In genomic region chr11:4069664-4070063, GRCm38 (mm10) we compare ENCODE assay signal across 18 mouse cellular contexts. TPM values are rescaled to one million over a fixed set of nuclear protein-coding genes. Genes with fewer than 3 reads are reported as not detected.
DNase-seq lines count a peak whose midpoint lies in the region; ATAC-seq lines count a peak whose summit lies in the region.
"Had no signal": no experiment of that assay in that cellular context is flagged by ENCODE, and none has a peak within 500 bp of the region (broad histone marks: within the 10 kb centered on the region; RNA-seq: fewer than 3 reads in every experiment).

No protein-coding gene starts in this region.

- no peaks in the 10 kb centered on the region for H3K9me3 ChIP-seq in hindbrain, embryonic 13.5 days
- H3K9me3 ChIP-seq in hindbrain, embryonic 10.5 days = no peaks in the 10 kb centered on the region
- no peaks in the 10 kb centered on the region for H3K9me3 ChIP-seq in midbrain, embryonic 13.5 days
- H3K9me3 ChIP-seq in kidney, embryonic 16.5 days (ENCODE audit: low read length) = no peaks in the 10 kb centered on the region
- H3K9me3 ChIP-seq: heart, embryonic 13.5 days; limb, embryonic 15.5 days had no signal

- H3K9ac ChIP-seq in hindbrain, embryonic 13.5 days = 0 out of 2 replicates have a peak overlapping the region, but pooled peaks have one; percentile 1
- H3K9ac ChIP-seq in midbrain, embryonic 13.5 days (replicated peaks) = 0 out of 2 replicates have a peak overlapping the region, but pooled peaks have one; percentile 25
- no peak overlapping the region for H3K9ac ChIP-seq in kidney, embryonic 16.5 days (replicated peaks; ENCODE audit: low read length)
- H3K9ac ChIP-seq: heart, embryonic 13.5 days; limb, embryonic 15.5 days; liver, postnatal 0 days had no signal

- H3K4me3 ChIP-seq in hindbrain, embryonic 13.5 days = no peak overlapping the region
- no peak overlapping the region for H3K4me3 ChIP-seq in hindbrain, embryonic 10.5 days
- no peak overlapping the region for H3K4me3 ChIP-seq in midbrain, embryonic 13.5 days (replicated peaks)
- H3K4me3 ChIP-seq in kidney, embryonic 16.5 days (ENCODE audit: low read length) = no peak overlapping the region
- H3K4me3 ChIP-seq: heart, embryonic 13.5 days; limb, embryonic 15.5 days had no signal

- no peak overlapping the region for H3K4me2 ChIP-seq in hindbrain, embryonic 13.5 days
- no peak overlapping the region for H3K4me2 ChIP-seq in midbrain, embryonic 13.5 days (replicated peaks)
- no peak overlapping the region for H3K4me2 ChIP-seq in kidney, embryonic 16.5 days (replicated peaks; ENCODE audit: low read depth, low read length)
- H3K4me2 ChIP-seq: heart, embryonic 13.5 days; limb, embryonic 15.5 days had no signal

- no peak; the same call in 1 of the 2 replicates for ATAC-seq in hindbrain, embryonic 13.5 days (ENCODE audit: low FRiP score)
- peak; percentile 55 for ATAC-seq in midbrain, embryonic 13.5 days
- no peak for ATAC-seq in kidney, embryonic 16.5 days (ENCODE audit: low FRiP score, low TSS enrichment)
- ATAC-seq: liver, postnatal 0 days had no signal

- 0 out of 2 replicates have a peak, but pooled peaks cover 9% of the 10 kb centered on the region for H3K27me3 ChIP-seq in hindbrain, embryonic 13.5 days
- no peaks in the 10 kb centered on the region for H3K27me3 ChIP-seq in hindbrain, embryonic 10.5 days (ENCODE audit: insufficient read depth, poor library complexity, severe bottlenecking)
- no peaks in the 10 kb centered on the region for H3K27me3 ChIP-seq in midbrain, embryonic 13.5 days
- no peaks in the 10 kb centered on the region for H3K27me3 ChIP-seq in kidney, embryonic 16.5 days (ENCODE audit: insufficient read depth, low read length)
- H3K27me3 ChIP-seq: limb, embryonic 15.5 days had no signal

- WGBS in hindbrain, embryonic 13.5 days = 78% methylated on average over 1 of the region's 1 CpGs
- 79% methylated on average over 1 of the region's 1 CpGs for WGBS in hindbrain, embryonic 10.5 days
- WGBS in midbrain, embryonic 13.5 days = 74% methylated on average over 1 of the region's 1 CpGs
- WGBS in kidney, embryonic 16.5 days = 77% methylated on average over 1 of the region's 1 CpGs

- H3K27ac ChIP-seq in hindbrain, embryonic 13.5 days = no peak overlapping the region
- H3K27ac ChIP-seq in hindbrain, embryonic 10.5 days = no peak overlapping the region
- no peak overlapping the region for H3K27ac ChIP-seq in midbrain, embryonic 13.5 days
- no peak overlapping the region for H3K27ac ChIP-seq in kidney, embryonic 16.5 days (ENCODE audit: low read length)
- H3K27ac ChIP-seq: heart, embryonic 13.5 days; limb, embryonic 15.5 days had no signal

- DNase-seq in hindbrain, embryonic 10.5 days (ENCODE audit: low spot score) = no peak
- DNase-seq in left cerebral cortex, postnatal 25 days (ENCODE audit: low spot score in 2 of 2) = peak; percentile 48 to 57
- DNase-seq in left cerebral cortex, postnatal 36 days (ENCODE audit: low spot score in 2 of 2) = no peak
- peak; percentile 60 for DNase-seq in brain, adult 2 months (ENCODE audit: low read depth, low spot score)
- no peak for DNase-seq in ovary, postnatal 10 days (ENCODE audit: low spot score)
- DNase-seq: cerebellum, adult 2 months; gastrocnemius, postnatal 25 days; heart, postnatal 4 days; kidney, adult 11 months; kidney, postnatal 14 days; liver, postnatal 0 days had no signal

- no peaks in the 10 kb centered on the region for H3K36me3 ChIP-seq in hindbrain, embryonic 13.5 days
- H3K36me3 ChIP-seq in hindbrain, embryonic 10.5 days = no peaks in the 10 kb centered on the region
- H3K36me3 ChIP-seq in midbrain, embryonic 13.5 days = no peaks in the 10 kb centered on the region
- H3K36me3 ChIP-seq in kidney, embryonic 16.5 days (ENCODE audit: insufficient read depth, low read length) = no peaks in the 10 kb centered on the region
- H3K36me3 ChIP-seq: heart, embryonic 13.5 days; limb, embryonic 15.5 days had no signal

- intact Hi-C loops in left cerebral cortex, postnatal 25 days (cut with DNase I) = no loop called here
- intact Hi-C loops in left cerebral cortex, postnatal 36 days (cut with DNase I) = no loop called here

- H3K4me1 ChIP-seq in hindbrain, embryonic 13.5 days (replicated peaks) = no peaks in the 10 kb centered on the region
- no peaks in the 10 kb centered on the region for H3K4me1 ChIP-seq in hindbrain, embryonic 10.5 days (replicated peaks)
- H3K4me1 ChIP-seq in midbrain, embryonic 13.5 days (replicated peaks) = no peaks in the 10 kb centered on the region
- no peaks in the 10 kb centered on the region for H3K4me1 ChIP-seq in kidney, embryonic 16.5 days (ENCODE audit: insufficient read depth, low read length)
- H3K4me1 ChIP-seq: heart, embryonic 13.5 days; limb, embryonic 15.5 days had no signal

RNA-seq across cellular contexts. Expression of gene Sec14l3, which starts 5.0 kb away (rescaled TPM):
- 0.08 and 0.35 TPM in 2 replicates for polyA plus RNA-seq in hindbrain, embryonic 13.5 days (2015; fragmentation: Nextera tagmentation; extraction: Ambion mirVana)
- polyA plus RNA-seq in hindbrain, embryonic 10.5 days (2016; fragmentation: Nextera tagmentation; extraction: Ambion mirVana) = not detected in 2 replicates
- 1 to 10 TPM in 1 of 2 experiments, under 1 TPM in 1; 0.60 to 1.3 TPM for total RNA-seq in left cerebral cortex, postnatal 25 days (2021)
- 1 to 10 TPM in 1 of 2 experiments, under 1 TPM in 1; 0.52 to 1.5 TPM for total RNA-seq in left cerebral cortex, postnatal 36 days (2021)
- 0.26 TPM in 1 of 2 replicates, not detected in the other for polyA plus RNA-seq in midbrain, embryonic 13.5 days (2015; fragmentation: Nextera tagmentation; extraction: Ambion mirVana)
- polyA plus RNA-seq in kidney, embryonic 16.5 days (2015; fragmentation: Nextera tagmentation; extraction: Ambion mirVana) = 1.7 TPM in 1 of 2 replicates, not detected in the other
- total RNA-seq: gastrocnemius, postnatal 25 days; heart, postnatal 4 days had no signal
- polyA plus RNA-seq: C2C12; cerebellum, adult 2 months; heart, embryonic 13.5 days; limb, embryonic 15.5 days; liver, postnatal 0 days; urinary bladder, adult 2 months had no signal

RNA-seq across cellular contexts. Expression of gene Mtfp1, which starts 25.6 kb away (rescaled TPM):
- polyA plus RNA-seq in hindbrain, embryonic 13.5 days (2015; fragmentation: Nextera tagmentation; extraction: Ambion mirVana) = 5.7 and 6.2 TPM in 2 replicates
- polyA plus RNA-seq in hindbrain, embryonic 10.5 days (2016; fragmentation: Nextera tagmentation; extraction: Ambion mirVana) = 8.7 and 9.9 TPM in 2 replicates
- 100 to 1,000 TPM in 1 of 2 experiments, 10 to 100 TPM in 1; 92.3 to 104 TPM for total RNA-seq in left cerebral cortex, postnatal 25 days (2021)
- total RNA-seq in left cerebral cortex, postnatal 36 days (2021) = 10 to 100 TPM; 90.9 to 94.5 TPM
- 4.9 and 6.6 TPM in 2 replicates for polyA plus RNA-seq in midbrain, embryonic 13.5 days (2015; fragmentation: Nextera tagmentation; extraction: Ambion mirVana)
- 18.5 and 20.1 TPM in 2 replicates for polyA plus RNA-seq in kidney, embryonic 16.5 days (2015; fragmentation: Nextera tagmentation; extraction: Ambion mirVana)

RNA-seq across cellular contexts. Expression of gene Sec14l4, which starts 38.4 kb away (rescaled TPM):
- not detected in 2 replicates for polyA plus RNA-seq in hindbrain, embryonic 13.5 days (2015; fragmentation: Nextera tagmentation; extraction: Ambion mirVana)
- polyA plus RNA-seq in hindbrain, embryonic 10.5 days (2016; fragmentation: Nextera tagmentation; extraction: Ambion mirVana) = not detected in 2 replicates
- under 1 TPM in 1 of 2 experiments, not detected in 1; 0.21 TPM for total RNA-seq in left cerebral cortex, postnatal 25 days (2021)
- total RNA-seq in left cerebral cortex, postnatal 36 days (2021) = not detected
- polyA plus RNA-seq in midbrain, embryonic 13.5 days (2015; fragmentation: Nextera tagmentation; extraction: Ambion mirVana) = not detected in 2 replicates
- 0.41 TPM in 1 of 2 replicates, not detected in the other for polyA plus RNA-seq in kidney, embryonic 16.5 days (2015; fragmentation: Nextera tagmentation; extraction: Ambion mirVana)
- total RNA-seq: gastrocnemius, postnatal 25 days; heart, postnatal 4 days had no signal
- polyA plus RNA-seq: C2C12; heart, embryonic 13.5 days had no signal

RNA-seq across cellular contexts. Expression of gene Sec14l2, which starts 53.6 kb away (rescaled TPM):
- polyA plus RNA-seq in hindbrain, embryonic 13.5 days (2015; fragmentation: Nextera tagmentation; extraction: Ambion mirVana) = 2.3 and 3.4 TPM in 2 replicates
- 2.6 and 3.0 TPM in 2 replicates for polyA plus RNA-seq in hindbrain, embryonic 10.5 days (2016; fragmentation: Nextera tagmentation; extraction: Ambion mirVana)
- total RNA-seq in left cerebral cortex, postnatal 25 days (2021) = 10 to 100 TPM; 35.6 to 35.8 TPM
- 10 to 100 TPM; 35.0 to 35.4 TPM for total RNA-seq in left cerebral cortex, postnatal 36 days (2021)
- polyA plus RNA-seq in midbrain, embryonic 13.5 days (2015; fragmentation: Nextera tagmentation; extraction: Ambion mirVana) = 2.3 and 3.2 TPM in 2 replicates
- polyA plus RNA-seq in kidney, embryonic 16.5 days (2015; fragmentation: Nextera tagmentation; extraction: Ambion mirVana) = 1.5 and 2.1 TPM in 2 replicates

Comparison
In these comparisons a context has a peak if more than half of its experiments do, and no peak if none do; other contexts are left out.
1. DNase-seq: peak in left cerebral cortex, postnatal 25 days (2 of 2) and brain, adult 2 months (single experiment); none in hindbrain, embryonic 10.5 days (single experiment), left cerebral cortex, postnatal 36 days (0 of 2) and ovary, postnatal 10 days (single experiment).